Mouse (Mus musculus) MEL (cell line): ENCODE data around the gene Hist1h2br.

ENCODE experiments used
- CTCF ChIP-seq, 3 experiments: IDR thresholded peaks in 2 of 3; conservative IDR thresholded peaks in 1 of 3; 2 replicates each; pipeline ENCODE4 v1.5.1; 2011 to 2012; ENCODE audit warnings: low read length in 3 of 3, low read depth in 2 of 3, mild to moderate bottlenecking in 2 of 3, improper control_type of control experiment in 1 of 3, inconsistent platforms in 1 of 3, mixed read lengths in 1 of 3, moderate library complexity in 1 of 3; ENCODE audit not compliant: control insufficient read depth in 1 of 3, insufficient read depth in 1 of 3, poor library complexity in 1 of 3, severe bottlenecking in 1 of 3
- HCFC1 ChIP-seq: IDR thresholded peaks from 2 replicates; pipeline ENCODE4 v1.6.1; 2012; ENCODE audit warnings: low read depth, mild to moderate bottlenecking, inconsistent platforms, low read length, improper control_type of control experiment, moderate library complexity
- MXI1 ChIP-seq: IDR thresholded peaks from 2 replicates; pipeline ENCODE4 v1.6.1; 2011; ENCODE audit warnings: mild to moderate bottlenecking, low read depth, low read length, improper control_type of control experiment
- MYC ChIP-seq: IDR thresholded peaks from 2 replicates; pipeline ENCODE4 v1.6.1; 2011; ENCODE audit warnings: low read depth, mild to moderate bottlenecking, low read length, improper control_type of control experiment, moderate library complexity
- POLR2A ChIP-seq, 2 experiments: IDR thresholded peaks; 2 replicates each; pipeline ENCODE4 v1.6.1; 2011 to 2012; ENCODE audit warnings: low read length in 2 of 2, mild to moderate bottlenecking in 2 of 2, control low read depth in 1 of 2, improper control_type of control experiment in 1 of 2, low read depth in 1 of 2, moderate library complexity in 1 of 2; ENCODE audit not compliant: control insufficient read depth in 1 of 2, insufficient read depth in 1 of 2, poor library complexity in 1 of 2
- POLR2AphosphoS2 ChIP-seq: IDR thresholded peaks from 2 replicates; pipeline ENCODE4 v1.6.1; 2011; ENCODE audit warnings: low read length, improper control_type of control experiment
- ZMIZ1 ChIP-seq: IDR thresholded peaks from 2 replicates; pipeline ENCODE4 v1.6.1; 2012; ENCODE audit warnings: low read depth, mild to moderate bottlenecking, inconsistent platforms, low read length, improper control_type of control experiment, moderate library complexity

DNA sequence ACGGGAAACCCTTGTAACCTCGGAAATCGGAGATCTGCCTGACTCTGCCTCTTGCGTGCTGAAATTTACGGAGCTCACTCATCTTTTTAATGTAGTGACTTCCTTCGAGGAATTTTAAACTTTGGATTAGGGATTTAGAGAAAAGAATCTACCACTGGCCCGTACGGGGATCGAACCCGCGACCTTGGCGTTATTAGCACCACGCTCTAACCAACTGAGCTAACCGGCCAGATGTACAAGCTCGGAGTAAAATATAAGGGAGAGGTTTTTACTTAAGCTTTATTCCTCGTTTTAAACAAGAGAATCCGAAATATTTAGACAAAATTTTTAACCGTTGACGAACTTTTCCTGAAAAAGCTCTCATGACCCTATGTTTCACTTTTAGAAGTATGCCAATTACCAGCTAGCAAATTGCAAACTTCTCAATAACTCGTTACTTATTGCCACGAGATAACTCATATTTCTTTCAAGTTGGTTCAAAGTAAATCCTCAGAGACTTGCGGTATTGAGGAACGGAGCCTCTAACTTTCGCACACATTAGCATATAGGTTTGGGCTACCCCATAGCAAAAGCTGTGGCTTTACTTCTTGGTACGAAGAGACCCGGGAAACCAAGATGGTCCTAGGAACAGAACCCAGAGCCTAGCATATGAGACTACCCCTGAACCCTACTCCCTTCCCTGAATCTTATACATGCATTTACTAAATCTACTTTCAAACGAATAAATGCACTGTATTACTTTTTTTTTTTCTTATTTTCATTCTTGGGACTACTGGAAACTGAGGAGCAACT, 48.5 kb downstream of the Hist1h2br start:
- no peak for TF ChIP-seq HCFC1
- TF ChIP-seq MXI1 = no peak
- TF ChIP-seq MYC = no peak
- no peak for TF ChIP-seq POLR2A (IDR thresholded peaks at IDR 0.05; ENCODE audit: control insufficient read depth in 1 of 2, insufficient read depth in 1 of 2, low read depth in 1 of 2, low read length in 2 of 2, poor library complexity in 1 of 2)
- no peak for TF ChIP-seq ZMIZ1
- TF ChIP-seq CTCF (IDR thresholded peaks at IDR 0.05 in 2 of 3, conservative IDR thresholded peaks at IDR 0.05 in 1 of 3; ENCODE audit: control insufficient read depth in 1 of 3, insufficient read depth in 1 of 3, low read depth in 2 of 3, low read length in 3 of 3, poor library complexity in 1 of 3, severe bottlenecking in 1 of 3) = no peak
- no peak for TF ChIP-seq POLR2AphosphoS2
